Mouse (Mus musculus): Measurements from ENCODE around the gene Lyrm7. TPM values are rescaled to one million over a fixed set of nuclear protein-coding genes. Genes with fewer than 3 reads are reported as not detected.
A peak's percentile ranks its signal among the peaks of the same experiment; 100 is the strongest.

Lyrm7 gene
- polyA plus RNA-seq, 1 experiment: 0.15 TPM

GRCm38 (mm10) chr11:54787488-54788474 lies 72.9 kb downstream of the Lyrm7 start, which contains the start of gene Cdc42se2:
Cdc42se2 (minus strand) TSS chr11:54787675.
- TF ChIP-seq CTCF (IDR thresholded peaks at IDR 0.05; ENCODE audit: extremely low read depth, insufficient read length, insufficient replicate concordance, low read depth, low read length) (no peak), POLR2A (IDR thresholded peaks at IDR 0.05; ENCODE audit: low read depth, low read length) (peak; percentile 97)
- peaks cover 10% of the 10 kb centered on the region; the same call in 1 of the 2 replicates for H3K4me1 ChIP-seq (ENCODE audit: control insufficient read depth, insufficient read depth, insufficient read length, low read length)
- no peaks in the 10 kb centered on the region for H3K27me3 ChIP-seq (ENCODE audit: control insufficient read depth, insufficient read depth, low read length)
- peak within 1 kb of the TSS; percentile 79 for H3K4me3 ChIP-seq (ENCODE audit: low read depth, low read length)
- no peaks in the 10 kb centered on the region; the same call in 1 of the 2 replicates for H3K36me3 ChIP-seq (ENCODE audit: control insufficient read depth, insufficient read depth, low read length)
- H3K27ac ChIP-seq (ENCODE audit: insufficient read depth, low read depth, low read length): peak within 1 kb of the TSS; percentile 84
- 4% methylated on average over 56 of the region's 56 CpGs for WGBS

GRCm38 (mm10) chr11:54786858-54787487 lies 73.7 kb downstream of the Lyrm7 start:
- TF ChIP-seq CTCF (IDR thresholded peaks at IDR 0.05; ENCODE audit: extremely low read depth, insufficient read length, insufficient replicate concordance, low read depth, low read length) (peak; percentile 18; the same call in 1 of the 2 replicates), POLR2A (IDR thresholded peaks at IDR 0.05; ENCODE audit: low read depth, low read length) (no peak; the same call in 1 of the 2 replicates)
- H3K27me3 ChIP-seq (ENCODE audit: control insufficient read depth, insufficient read depth, low read length): no peaks in the 10 kb centered on the region
- WGBS: under 1% methylated on average over 54 of the region's 54 CpGs
- H3K4me1 ChIP-seq (ENCODE audit: control insufficient read depth, insufficient read depth, insufficient read length, low read length): peaks cover 10% of the 10 kb centered on the region; the same call in 1 of the 2 replicates
- H3K4me3 ChIP-seq (ENCODE audit: low read depth, low read length): peak overlapping the region; percentile 79
- H3K36me3 ChIP-seq (ENCODE audit: control insufficient read depth, insufficient read depth, low read length): no peaks in the 10 kb centered on the region; the same call in 1 of the 2 replicates
- peak overlapping the region; percentile 84 for H3K27ac ChIP-seq (ENCODE audit: insufficient read depth, low read depth, low read length)

GRCm38 (mm10) chr11:54785566-54785965 lies 75.2 kb downstream of the Lyrm7 start:
- no peak for TF ChIP-seq POLR2A (IDR thresholded peaks at IDR 0.05; ENCODE audit: low read depth, low read length)
- no peak for TF ChIP-seq CTCF (IDR thresholded peaks at IDR 0.05; ENCODE audit: extremely low read depth, insufficient read length, insufficient replicate concordance, low read depth, low read length)
- H3K4me1 ChIP-seq (ENCODE audit: control insufficient read depth, insufficient read depth, insufficient read length, low read length): peaks cover 10% of the 10 kb centered on the region; the same call in 1 of the 2 replicates
- H3K36me3 ChIP-seq (ENCODE audit: control insufficient read depth, insufficient read depth, low read length): no peaks in the 10 kb centered on the region; the same call in 1 of the 2 replicates
- no peaks in the 10 kb centered on the region for H3K27me3 ChIP-seq (ENCODE audit: control insufficient read depth, insufficient read depth, low read length)
- 78% methylated on average over 3 of the region's 3 CpGs for WGBS
- no peak overlapping the region for H3K4me3 ChIP-seq (ENCODE audit: low read depth, low read length)
- no peak overlapping the region for H3K27ac ChIP-seq (ENCODE audit: insufficient read depth, low read depth, low read length)

GRCm38 (mm10) chr11:54784436-54784835 lies 76.3 kb downstream of the Lyrm7 start:
- peaks cover 13% of the 10 kb centered on the region; the same call in 1 of the 2 replicates for H3K4me1 ChIP-seq (ENCODE audit: control insufficient read depth, insufficient read depth, insufficient read length, low read length)
- H3K27ac ChIP-seq (ENCODE audit: insufficient read depth, low read depth, low read length): no peak overlapping the region
- no peak overlapping the region for H3K4me3 ChIP-seq (ENCODE audit: low read depth, low read length)
- TF ChIP-seq CTCF (IDR thresholded peaks at IDR 0.05; ENCODE audit: extremely low read depth, insufficient read length, insufficient replicate concordance, low read depth, low read length) (no peak), POLR2A (IDR thresholded peaks at IDR 0.05; ENCODE audit: low read depth, low read length) (no peak)
- no peaks in the 10 kb centered on the region for H3K27me3 ChIP-seq (ENCODE audit: control insufficient read depth, insufficient read depth, low read length)
- H3K36me3 ChIP-seq (ENCODE audit: control insufficient read depth, insufficient read depth, low read length): no peaks in the 10 kb centered on the region; the same call in 1 of the 2 replicates
- 83% methylated on average over 3 of the region's 3 CpGs for WGBS

- no peaks in the 10 kb centered on the region; the same call in 1 of the 2 replicates for H3K36me3 ChIP-seq (ENCODE audit: control insufficient read depth, insufficient read depth, low read length)
- 89% methylated on average over 6 of the region's 6 CpGs for WGBS
- H3K4me3 ChIP-seq (ENCODE audit: low read depth, low read length): no peak overlapping the region
- H3K4me1 ChIP-seq (ENCODE audit: control insufficient read depth, insufficient read depth, insufficient read length, low read length): peaks cover 13% of the 10 kb centered on the region; the same call in 1 of the 2 replicates
- no peak for TF ChIP-seq CTCF (IDR thresholded peaks at IDR 0.05; ENCODE audit: extremely low read depth, insufficient read length, insufficient replicate concordance, low read depth, low read length)
- no peak for TF ChIP-seq POLR2A (IDR thresholded peaks at IDR 0.05; ENCODE audit: low read depth, low read length)
- H3K27me3 ChIP-seq (ENCODE audit: control insufficient read depth, insufficient read depth, low read length): no peaks in the 10 kb centered on the region
- 0 out of 2 replicates have a peak overlapping the region, but pooled peaks have one; percentile 37 for H3K27ac ChIP-seq (ENCODE audit: insufficient read depth, low read depth, low read length)
These were observed 78.5 kb downstream of the Lyrm7 start for GRCm38 (mm10) chr11:54782253-54782652.

DNA sequence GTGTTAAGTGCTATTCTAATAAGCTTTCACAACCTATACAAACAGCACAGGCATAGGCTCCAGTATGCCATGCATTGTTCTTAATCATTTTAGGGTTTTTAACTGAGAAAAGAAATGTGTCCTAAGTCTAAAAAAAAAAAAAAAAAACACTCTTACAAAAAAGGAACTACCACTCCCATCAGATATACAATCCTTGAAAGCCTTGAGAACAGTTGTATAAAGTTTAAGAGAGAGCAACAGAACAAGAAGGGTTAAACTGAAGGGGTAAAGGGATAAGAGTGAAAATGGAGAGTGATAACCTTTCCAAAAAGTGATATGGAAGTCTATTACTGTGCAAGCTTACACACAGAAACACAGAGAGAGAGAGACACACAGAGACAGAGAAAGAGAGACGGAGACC lies 80.8 kb downstream of the Lyrm7 start:
- H3K36me3 ChIP-seq (ENCODE audit: control insufficient read depth, insufficient read depth, low read length): no peaks in the 10 kb centered on the region; the same call in 1 of the 2 replicates
- no peak for TF ChIP-seq POLR2A (IDR thresholded peaks at IDR 0.05; ENCODE audit: low read depth, low read length)
- TF ChIP-seq CTCF (IDR thresholded peaks at IDR 0.05; ENCODE audit: extremely low read depth, insufficient read length, insufficient replicate concordance, low read depth, low read length): no peak
- no peak overlapping the region for H3K4me3 ChIP-seq (ENCODE audit: low read depth, low read length)
- WGBS: 93% methylated on average over 1 of the region's 1 CpGs
- H3K27ac ChIP-seq (ENCODE audit: insufficient read depth, low read depth, low read length): no peak overlapping the region
- peaks cover 11% of the 10 kb centered on the region; the same call in 1 of the 2 replicates for H3K4me1 ChIP-seq (ENCODE audit: control insufficient read depth, insufficient read depth, insufficient read length, low read length)
- no peaks in the 10 kb centered on the region for H3K27me3 ChIP-seq (ENCODE audit: control insufficient read depth, insufficient read depth, low read length)
